Mouse (Mus musculus) megakaryocyte, embryonic 14.5 days (primary cell): Measurements from ENCODE around the gene Dnah9.

Source experiments
- FLI1 ChIP-seq: IDR thresholded peaks from 2 replicates; pipeline ENCODE4 v1.6.1; 2012; ENCODE audit warnings: low read length, inconsistent platforms, mixed read lengths
- GATA1 ChIP-seq: IDR thresholded peaks from 3 replicates; pipeline ENCODE4 v1.6.1; 2012; ENCODE audit warnings: mixed read lengths, low read length, inconsistent platforms, borderline replicate concordance

GRCm38 (mm10) chr11:65806321-65806904, 361.9 kb downstream of the Dnah9 start:
- TF ChIP-seq GATA1 = no peak
- no peak for TF ChIP-seq FLI1
